Mouse (Mus musculus): Measurements from ENCODE around the gene Arl5b. TPM values are rescaled to one million over a fixed set of nuclear protein-coding genes. Genes with fewer than 3 reads are reported as not detected.

The Arl5b gene
- polyA plus RNA-seq, 1 experiment from 2014 or later = 47.2 TPM

DNA sequence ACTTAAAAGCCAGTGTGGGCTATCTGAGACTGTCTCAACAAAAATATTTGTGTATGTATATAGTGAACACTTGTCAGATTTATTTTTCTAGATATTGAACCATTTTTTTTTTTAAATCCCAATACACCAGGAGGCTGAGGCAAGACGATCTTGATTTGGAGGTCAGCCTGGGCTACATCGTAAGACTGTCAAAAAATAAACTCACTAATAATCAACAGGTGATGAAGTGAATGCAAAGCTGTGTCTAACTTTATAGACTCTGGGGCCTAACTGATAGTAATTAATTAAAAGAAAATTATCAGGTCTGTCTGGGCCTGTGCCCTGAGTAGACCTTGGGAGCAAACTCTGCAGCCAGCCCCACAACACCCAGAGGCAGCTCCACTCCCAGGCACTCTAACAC is 34.5 kb downstream of the Arl5b start:
- no peaks in the 10 kb centered on the region for H3K4me1 ChIP-seq (ENCODE audit: control insufficient read depth, insufficient read depth, low read length)
- ATAC-seq (ENCODE audit: low FRiP score, low TSS enrichment) = no peak

DNA sequence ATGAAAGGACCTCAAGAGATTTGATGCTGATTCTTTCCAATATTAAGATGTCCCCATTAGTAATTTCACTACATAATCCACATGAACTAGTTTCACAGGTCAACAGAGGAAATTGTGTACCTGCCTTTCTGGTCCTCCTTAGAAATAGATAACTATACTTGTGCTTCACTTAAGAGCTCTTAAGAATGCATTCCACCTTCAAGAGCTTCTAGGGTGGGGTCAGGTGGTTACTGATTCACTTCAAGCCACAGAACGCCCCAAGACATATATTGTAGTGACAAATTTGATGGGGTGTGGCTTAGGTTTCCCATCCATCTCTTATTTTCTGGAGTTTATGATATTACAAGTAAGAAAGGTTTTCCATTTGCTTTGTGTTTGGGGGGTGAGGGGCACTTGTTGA is 38.1 kb downstream of the Arl5b start:
- ATAC-seq (ENCODE audit: low FRiP score, low TSS enrichment) (no peak), DNase-seq (no peak)
- Histone ChIP-seq H3K27me3 (ENCODE audit: control insufficient read depth, insufficient read depth, low read length) (no peaks in the 10 kb centered on the region), H3K4me1 (ENCODE audit: control insufficient read depth, insufficient read depth, low read length) (no peaks in the 10 kb centered on the region), H3K9me3 (ENCODE audit: control insufficient read depth, low read length) (no peaks in the 10 kb centered on the region), H3K36me3 (ENCODE audit: control insufficient read depth, insufficient read depth, low read length) (peaks cover 13% of the 10 kb centered on the region), H3K4me3 (replicated peaks; ENCODE audit: low read depth, low read length) (no peak overlapping the region), H3K4me2 (ENCODE audit: low read length) (no peak overlapping the region), H3K27ac (replicated peaks; ENCODE audit: low read depth, low read length) (no peak overlapping the region), H3K9ac (replicated peaks; ENCODE audit: low read length) (no peak overlapping the region)
- WGBS = 98% methylated on average over 1 of the region's 1 CpGs

More for the DNA sequence above, 34.5 kb downstream of the Arl5b start:
- Histone ChIP-seq H3K9me3 (ENCODE audit: control insufficient read depth, low read length) (no peaks in the 10 kb centered on the region), H3K27ac (replicated peaks; ENCODE audit: low read depth, low read length) (no peak overlapping the region), H3K9ac (replicated peaks; ENCODE audit: low read length) (no peak overlapping the region), H3K36me3 (ENCODE audit: control insufficient read depth, insufficient read depth, low read length) (peaks cover 42% of the 10 kb centered on the region), H3K4me3 (replicated peaks; ENCODE audit: low read depth, low read length) (no peak overlapping the region), H3K27me3 (ENCODE audit: control insufficient read depth, insufficient read depth, low read length) (no peaks in the 10 kb centered on the region), H3K4me2 (ENCODE audit: low read length) (no peak overlapping the region)
- WGBS = 97% methylated on average over 2 of the region's 2 CpGs
- no peak for DNase-seq

DNA sequence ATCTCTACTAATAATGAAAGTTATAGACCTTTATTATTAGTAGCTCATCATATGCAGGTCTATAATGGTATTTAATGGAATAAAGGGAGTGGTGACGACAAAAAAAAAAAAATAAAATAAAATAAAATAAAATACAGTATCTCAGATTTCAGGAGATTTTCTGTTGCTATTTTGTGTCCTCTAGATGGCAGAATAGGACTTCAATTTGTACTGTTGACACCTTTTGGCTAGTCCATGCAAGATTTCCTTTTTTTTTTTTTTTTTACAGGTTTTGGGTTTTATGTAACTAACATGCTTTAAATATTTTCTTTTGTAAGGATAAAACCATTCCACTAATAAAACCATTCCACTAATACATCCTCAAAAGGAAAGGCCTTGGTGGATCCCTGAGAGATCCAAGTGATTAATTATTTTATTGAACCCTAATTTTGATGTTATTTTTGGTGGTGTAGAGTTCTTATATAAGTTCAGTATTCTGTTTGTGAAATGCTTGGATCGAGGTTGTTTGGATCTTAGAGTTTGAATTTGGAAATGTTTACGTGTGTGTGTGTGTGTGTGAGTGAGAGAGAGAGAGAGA is 47.4 kb downstream of the Arl5b start:
- 69% methylated on average over 3 of the region's 3 CpGs for WGBS
- DNase-seq = peak; percentile 82
- H3K9me3 ChIP-seq (ENCODE audit: control insufficient read depth, low read length) = no peaks in the 10 kb centered on the region

DNA sequence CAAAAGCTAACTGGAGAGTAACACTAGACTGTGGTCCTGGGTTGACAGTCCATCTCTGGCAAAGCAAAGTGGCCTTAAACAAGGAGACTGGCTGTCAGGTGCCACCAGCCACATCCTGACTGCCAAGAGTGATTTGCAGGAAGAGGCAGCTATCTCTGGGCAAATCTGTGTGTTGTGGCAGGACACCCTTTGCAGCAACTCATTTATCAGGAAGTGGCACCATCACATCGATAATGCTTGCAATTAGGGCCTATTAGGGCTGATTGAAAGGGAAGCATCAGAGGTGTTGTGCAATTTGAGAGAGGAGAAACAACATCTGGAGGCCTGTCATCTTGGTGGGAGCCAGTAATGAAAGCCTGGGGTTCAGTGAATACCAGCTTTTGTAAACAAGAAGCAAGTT is 55.2 kb downstream of the Arl5b start:
- no peaks in the 10 kb centered on the region for H3K27me3 ChIP-seq (ENCODE audit: control insufficient read depth, insufficient read depth, low read length)
- no peak overlapping the region for H3K4me2 ChIP-seq (ENCODE audit: low read length)
- no peaks in the 10 kb centered on the region for H3K4me1 ChIP-seq (ENCODE audit: control insufficient read depth, insufficient read depth, low read length)
- H3K9ac ChIP-seq (replicated peaks; ENCODE audit: low read length) = no peak overlapping the region
- no peak overlapping the region for H3K4me3 ChIP-seq (replicated peaks; ENCODE audit: low read depth, low read length)
- no peaks in the 10 kb centered on the region for H3K9me3 ChIP-seq (ENCODE audit: control insufficient read depth, low read length)
- no peaks in the 10 kb centered on the region for H3K36me3 ChIP-seq (ENCODE audit: control insufficient read depth, insufficient read depth, low read length)
- no peak overlapping the region for H3K27ac ChIP-seq (replicated peaks; ENCODE audit: low read depth, low read length)
- 71% methylated on average over 1 of the region's 1 CpGs for WGBS
- ATAC-seq (ENCODE audit: low FRiP score, low TSS enrichment) = no peak
- DNase-seq = no peak

More for the DNA sequence above, 47.4 kb downstream of the Arl5b start:
- no peak overlapping the region for H3K4me2 ChIP-seq (ENCODE audit: low read length)
- H3K36me3 ChIP-seq (ENCODE audit: control insufficient read depth, insufficient read depth, low read length) = no peaks in the 10 kb centered on the region
- no peak for ATAC-seq (ENCODE audit: low FRiP score, low TSS enrichment)
- no peaks in the 10 kb centered on the region for H3K27me3 ChIP-seq (ENCODE audit: control insufficient read depth, insufficient read depth, low read length)
- H3K27ac ChIP-seq (replicated peaks; ENCODE audit: low read depth, low read length) = no peak overlapping the region
- no peaks in the 10 kb centered on the region for H3K4me1 ChIP-seq (ENCODE audit: control insufficient read depth, insufficient read depth, low read length)
- no peak overlapping the region for H3K4me3 ChIP-seq (replicated peaks; ENCODE audit: low read depth, low read length)
- H3K9ac ChIP-seq (replicated peaks; ENCODE audit: low read length) = no peak overlapping the region

DNA sequence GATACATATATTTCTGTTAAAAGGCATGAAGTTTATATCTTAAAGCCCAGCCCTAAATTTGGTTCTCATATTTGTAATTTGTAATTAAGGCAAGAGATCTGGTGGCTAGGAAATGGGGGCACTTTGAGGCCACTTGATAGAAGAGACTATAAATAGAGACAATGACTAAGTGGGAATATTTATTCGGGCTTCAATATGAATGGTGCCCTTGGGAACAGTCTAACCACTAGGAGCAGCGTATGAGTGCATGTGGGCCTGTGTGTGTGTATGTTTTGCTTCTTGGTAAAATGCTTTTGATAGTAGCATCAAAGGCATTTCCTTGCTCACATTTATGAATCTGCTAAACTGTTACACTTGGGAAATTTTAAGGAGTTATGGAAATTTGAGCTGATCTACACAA is 62.1 kb downstream of the Arl5b start:
- Histone ChIP-seq H3K4me1 (ENCODE audit: control insufficient read depth, insufficient read depth, low read length) (no peaks in the 10 kb centered on the region), H3K9me3 (ENCODE audit: control insufficient read depth, low read length) (no peaks in the 10 kb centered on the region), H3K27me3 (ENCODE audit: control insufficient read depth, insufficient read depth, low read length) (no peaks in the 10 kb centered on the region), H3K9ac (replicated peaks; ENCODE audit: low read length) (no peak overlapping the region), H3K4me3 (replicated peaks; ENCODE audit: low read depth, low read length) (no peak overlapping the region), H3K36me3 (ENCODE audit: control insufficient read depth, insufficient read depth, low read length) (no peaks in the 10 kb centered on the region), H3K4me2 (ENCODE audit: low read length) (no peak overlapping the region), H3K27ac (replicated peaks; ENCODE audit: low read depth, low read length) (no peak overlapping the region)
- ATAC-seq (ENCODE audit: low FRiP score, low TSS enrichment) (no peak), DNase-seq (no peak)
- 77% methylated on average over 2 of the region's 2 CpGs for WGBS

DNA sequence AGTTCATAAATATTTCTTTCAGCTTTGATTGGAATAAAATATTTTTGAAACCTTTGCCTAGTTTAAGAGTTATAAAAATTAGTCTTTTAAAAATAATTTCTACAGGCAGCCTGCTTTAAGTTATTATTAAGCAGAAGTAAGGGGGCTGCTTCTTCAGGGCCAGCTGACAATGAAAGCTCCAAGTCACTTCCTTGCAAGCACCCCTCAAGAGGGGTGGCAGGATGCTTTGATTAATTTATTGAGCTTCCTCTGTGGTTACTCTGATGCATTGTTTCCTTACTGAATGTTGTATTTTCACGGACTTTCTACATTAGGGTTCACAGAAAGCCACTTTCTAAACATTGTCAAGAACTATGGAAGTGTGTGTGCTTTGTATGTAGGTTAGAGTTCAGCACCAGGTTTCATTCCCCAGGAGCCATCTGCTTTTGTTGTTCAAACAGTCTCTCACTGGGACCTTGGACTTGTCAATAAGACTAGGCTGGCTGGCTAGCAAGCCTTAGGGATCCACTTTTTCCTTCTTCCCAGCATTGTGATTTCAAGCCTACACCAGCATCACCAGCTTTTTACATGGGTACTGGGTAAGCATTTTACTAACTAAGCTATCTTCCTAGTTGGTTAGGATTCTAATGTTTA is 62.7 kb downstream of the Arl5b start:
- no peak overlapping the region for H3K4me3 ChIP-seq (replicated peaks; ENCODE audit: low read depth, low read length)
- no peaks in the 10 kb centered on the region for H3K4me1 ChIP-seq (ENCODE audit: control insufficient read depth, insufficient read depth, low read length)
- H3K4me2 ChIP-seq (ENCODE audit: low read length) = no peak overlapping the region
- H3K27me3 ChIP-seq (ENCODE audit: control insufficient read depth, insufficient read depth, low read length) = no peaks in the 10 kb centered on the region
- 71% methylated on average over 1 of the region's 1 CpGs for WGBS
- ATAC-seq (ENCODE audit: low FRiP score, low TSS enrichment) (no peak), DNase-seq (no peak)
- no peak overlapping the region for H3K27ac ChIP-seq (replicated peaks; ENCODE audit: low read depth, low read length)
- H3K36me3 ChIP-seq (ENCODE audit: control insufficient read depth, insufficient read depth, low read length) = no peaks in the 10 kb centered on the region
- no peak overlapping the region for H3K9ac ChIP-seq (replicated peaks; ENCODE audit: low read length)
- H3K9me3 ChIP-seq (ENCODE audit: control insufficient read depth, low read length) = no peaks in the 10 kb centered on the region

DNA sequence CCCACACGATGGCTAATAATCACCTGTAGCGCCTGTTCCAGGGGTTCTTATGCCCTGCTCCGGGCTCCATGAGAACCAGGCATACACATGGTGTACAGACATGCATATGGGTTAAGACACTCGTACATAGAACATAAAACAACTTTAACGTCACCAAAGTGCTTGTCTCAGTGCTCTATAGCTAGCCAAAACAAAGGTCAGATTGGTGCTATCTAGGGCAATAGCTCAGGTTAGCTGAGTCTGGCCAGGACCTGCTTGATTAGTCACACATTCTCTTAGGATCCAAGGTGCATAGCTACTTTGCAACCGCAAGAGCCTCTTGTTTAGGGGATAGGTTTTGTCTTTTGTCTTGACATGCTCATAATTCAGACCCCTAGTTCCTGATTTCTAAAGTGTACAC is 63.5 kb downstream of the Arl5b start:
- Histone ChIP-seq H3K9ac (replicated peaks; ENCODE audit: low read length) (no peak overlapping the region), H3K27ac (replicated peaks; ENCODE audit: low read depth, low read length) (no peak overlapping the region), H3K4me2 (ENCODE audit: low read length) (no peak overlapping the region), H3K36me3 (ENCODE audit: control insufficient read depth, insufficient read depth, low read length) (no peaks in the 10 kb centered on the region), H3K4me1 (ENCODE audit: control insufficient read depth, insufficient read depth, low read length) (no peaks in the 10 kb centered on the region), H3K27me3 (ENCODE audit: control insufficient read depth, insufficient read depth, low read length) (no peaks in the 10 kb centered on the region), H3K9me3 (ENCODE audit: control insufficient read depth, low read length) (no peaks in the 10 kb centered on the region), H3K4me3 (replicated peaks; ENCODE audit: low read depth, low read length) (no peak overlapping the region)
- WGBS = 87% methylated on average over 6 of the region's 6 CpGs
- ATAC-seq (ENCODE audit: low FRiP score, low TSS enrichment) (no peak), DNase-seq (no peak)

DNA sequence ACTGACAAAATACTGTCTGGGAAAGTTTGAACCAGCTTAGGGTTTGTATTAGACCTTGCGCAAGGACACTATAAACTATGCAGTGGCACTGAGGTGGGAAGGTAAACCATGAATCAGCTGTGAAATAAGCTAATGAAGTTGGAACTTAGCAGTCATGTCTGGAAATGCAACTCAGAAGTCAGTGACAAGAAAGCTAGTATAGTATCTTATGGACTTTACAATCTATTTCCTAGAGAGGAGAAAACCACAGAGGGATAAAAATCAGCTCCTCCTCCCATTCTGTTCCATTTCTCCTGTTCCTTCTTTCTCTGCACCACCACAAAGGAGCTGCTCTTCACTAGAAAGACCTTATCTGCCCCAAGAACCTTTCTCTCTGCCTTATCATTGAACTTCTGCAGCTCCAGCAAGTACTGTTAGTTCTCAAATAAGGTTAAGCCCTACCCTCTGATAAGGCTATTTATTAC is 72.1 kb downstream of the Arl5b start:
- H3K36me3 ChIP-seq (ENCODE audit: control insufficient read depth, insufficient read depth, low read length) = no peaks in the 10 kb centered on the region
- no peak overlapping the region for H3K9ac ChIP-seq (replicated peaks; ENCODE audit: low read length)
- no peak overlapping the region for H3K4me2 ChIP-seq (ENCODE audit: low read length)
- 94% methylated on average over 1 of the region's 1 CpGs for whole genome bisulfite sequencing
- H3K27me3 ChIP-seq (ENCODE audit: control insufficient read depth, insufficient read depth, low read length) = no peaks in the 10 kb centered on the region
- no peak overlapping the region for H3K4me3 ChIP-seq (replicated peaks; ENCODE audit: low read depth, low read length)
- DNase-seq (no peak), ATAC-seq (ENCODE audit: low FRiP score, low TSS enrichment) (no peak)
- H3K9me3 ChIP-seq (ENCODE audit: control insufficient read depth, low read length) = no peaks in the 10 kb centered on the region
- H3K27ac ChIP-seq (replicated peaks; ENCODE audit: low read depth, low read length) = no peak overlapping the region
- no peaks in the 10 kb centered on the region for H3K4me1 ChIP-seq (ENCODE audit: control insufficient read depth, insufficient read depth, low read length)
